Mouse (Mus musculus) CH12.LX (cell line): ENCODE measurements around the gene Cys1. TPM values are rescaled to one million over a fixed set of nuclear protein-coding genes. Genes with fewer than 3 reads are reported as not detected.

Experiments used
- DNase-seq: peaks from one replicate; pipeline ENCODE4 v3.0.0-alpha.2; 2013; ENCODE audit errors: extremely low read depth
- H3K27ac ChIP-seq: 2 replicates; pipeline ENCODE4 v1.5.1; 2012; ENCODE audit warnings: low read depth, mild to moderate bottlenecking, control low read depth, moderate library complexity; ENCODE audit not compliant: insufficient read depth
- H3K27me3 ChIP-seq: replicated peaks from 2 replicates; pipeline ENCODE3; 2012; ENCODE audit warnings: inconsistent platforms
- H3K36me3 ChIP-seq, 2 experiments: replicated peaks in 1 of 2; 2 replicates each; pipeline versions ENCODE3 to v1.6.1; 2012; ENCODE audit warnings: inconsistent platforms in 1 of 2, low read length in 1 of 2, mild to moderate bottlenecking in 1 of 2, mixed read lengths in 1 of 2, moderate library complexity in 1 of 2; ENCODE audit not compliant: control insufficient read depth in 1 of 2, insufficient read depth in 1 of 2
- H3K4me1 ChIP-seq, 2 experiments: 2 replicates each; pipeline ENCODE4 v1.6.1; 2012; ENCODE audit warnings: inconsistent platforms in 1 of 2, moderate library complexity in 1 of 2; ENCODE audit not compliant: insufficient read depth in 2 of 2, control insufficient read depth in 1 of 2
- H3K4me2 ChIP-seq: 2 replicates; pipeline ENCODE4 v1.6.1; 2012; ENCODE audit warnings: low read depth, mild to moderate bottlenecking, control low read depth; ENCODE audit not compliant: poor library complexity, insufficient read depth, severe bottlenecking
- H3K4me3 ChIP-seq, 3 experiments: fragments of 150-350 bp in 1 of 3; sonication (generic) in 1 of 3; replicated peaks in 1 of 3; 2 replicates each; pipeline versions ENCODE3 to v1.5.1; 2011 to 2012; ENCODE audit warnings: low read depth in 2 of 3, low read length in 2 of 3, mild to moderate bottlenecking in 2 of 3, moderate library complexity in 2 of 3, control low read depth in 1 of 3, improper control_type of control experiment in 1 of 3, inconsistent platforms in 1 of 3, mixed read lengths in 1 of 3; ENCODE audit not compliant: poor library complexity in 1 of 3
- H3K79me2 ChIP-seq: replicated peaks from 2 replicates; pipeline ENCODE4 v1.6.1; 2012; ENCODE audit warnings: mild to moderate bottlenecking, moderate library complexity; ENCODE audit not compliant: control insufficient read depth, poor library complexity, insufficient read depth, severe bottlenecking; ENCODE audit errors: extremely low read depth
- H3K9ac ChIP-seq: 2 replicates; pipeline ENCODE4 v1.6.1; 2012; ENCODE audit warnings: low read depth, mild to moderate bottlenecking, control low read depth, moderate library complexity; ENCODE audit not compliant: insufficient read depth
- H3K9me3 ChIP-seq: replicated peaks from 2 replicates; pipeline ENCODE3; 2012; ENCODE audit warnings: low read length, inconsistent platforms, mixed read lengths
- BHLHE40 ChIP-seq: IDR thresholded peaks from 2 replicates; pipeline ENCODE4 v1.6.1; 2011; ENCODE audit warnings: mild to moderate bottlenecking, low read depth, low read length, improper control_type of control experiment
- CTCF ChIP-seq, 2 experiments: IDR thresholded peaks in 1 of 2; conservative IDR thresholded peaks in 1 of 2; 2 replicates each; pipeline ENCODE4 v1.5.1; 2011 to 2012; ENCODE audit warnings: low read depth in 2 of 2, low read length in 2 of 2, improper control_type of control experiment in 1 of 2, inconsistent platforms in 1 of 2, mild to moderate bottlenecking in 1 of 2, moderate library complexity in 1 of 2
- E2F4 ChIP-seq: IDR thresholded peaks from 2 replicates; pipeline ENCODE4 v1.6.1; 2011; ENCODE audit warnings: low read depth, low read length, improper control_type of control experiment; ENCODE audit not compliant: insufficient replicate concordance
- ELF1 ChIP-seq: IDR thresholded peaks from 2 replicates; pipeline ENCODE4 v1.6.1; 2014; ENCODE audit warnings: low read depth, mild to moderate bottlenecking, inconsistent platforms, low read length, improper control_type of control experiment
- EP300 ChIP-seq: IDR thresholded peaks from 2 replicates; pipeline ENCODE4 v1.6.1; 2011; ENCODE audit warnings: low read length, improper control_type of control experiment
- HCFC1 ChIP-seq: IDR thresholded peaks from 2 replicates; pipeline ENCODE4 v1.6.1; 2012; ENCODE audit warnings: low read depth, mild to moderate bottlenecking, inconsistent platforms, low read length, improper control_type of control experiment
- JUN ChIP-seq: IDR thresholded peaks from 2 replicates; pipeline ENCODE4 v1.6.1; 2011; ENCODE audit warnings: low read depth, mild to moderate bottlenecking, low read length, improper control_type of control experiment, moderate library complexity; ENCODE audit not compliant: insufficient read depth
- JUND ChIP-seq: conservative IDR thresholded peaks from 2 replicates; pipeline ENCODE4 v1.6.1; 2011; ENCODE audit warnings: low read depth, low read length, improper control_type of control experiment
- KAT2A ChIP-seq: IDR thresholded peaks from 2 replicates; pipeline ENCODE4 v1.6.1; 2012; ENCODE audit warnings: low read length, improper control_type of control experiment, inconsistent platforms; ENCODE audit not compliant: insufficient replicate concordance
- MAFK ChIP-seq: IDR thresholded peaks from 2 replicates; pipeline ENCODE4 v1.6.1; 2011; ENCODE audit warnings: low read length, improper control_type of control experiment; ENCODE audit not compliant: insufficient replicate concordance
- MAZ ChIP-seq: IDR thresholded peaks from 2 replicates; pipeline ENCODE4 v1.6.1; 2012; ENCODE audit warnings: low read depth, mild to moderate bottlenecking, inconsistent platforms, low read length, improper control_type of control experiment, moderate library complexity
- MYC ChIP-seq: IDR thresholded peaks from 2 replicates; pipeline ENCODE4 v1.6.1; 2011; ENCODE audit warnings: low read depth, mild to moderate bottlenecking, improper control_type of control experiment, low read length
- PAX5 ChIP-seq: IDR thresholded peaks from 2 replicates; pipeline ENCODE4 v1.6.1; 2012; ENCODE audit warnings: low read length, inconsistent platforms, mixed read lengths
- RAD21 ChIP-seq: IDR thresholded peaks from 2 replicates; pipeline ENCODE4 v1.6.1; 2011; ENCODE audit warnings: low read depth, mild to moderate bottlenecking, low read length, improper control_type of control experiment, moderate library complexity
- RCOR1 ChIP-seq: conservative IDR thresholded peaks from 2 replicates; pipeline ENCODE4 v1.6.1; 2012; ENCODE audit warnings: low read depth, mild to moderate bottlenecking, inconsistent platforms, low read length, improper control_type of control experiment
- SMC3 ChIP-seq: IDR thresholded peaks from 2 replicates; pipeline ENCODE4 v1.6.1; 2011; ENCODE audit warnings: low read depth, low read length, improper control_type of control experiment
- TCF12 ChIP-seq: IDR thresholded peaks from 2 replicates; pipeline ENCODE4 v1.6.1; 2014; ENCODE audit warnings: low read depth, mild to moderate bottlenecking, inconsistent platforms, low read length, improper control_type of control experiment
- USF1 ChIP-seq: IDR thresholded peaks from 2 replicates; pipeline ENCODE4 v1.6.1; 2014; ENCODE audit warnings: low read depth, mild to moderate bottlenecking, inconsistent platforms, low read length, improper control_type of control experiment
- USF2 ChIP-seq: conservative IDR thresholded peaks from 2 replicates; pipeline ENCODE4 v1.6.1; 2011; ENCODE audit warnings: low read depth, low read length, improper control_type of control experiment
- ZC3H11A ChIP-seq: IDR thresholded peaks from 2 replicates; pipeline ENCODE4 v1.6.1; 2012; ENCODE audit warnings: low read depth, mild to moderate bottlenecking, inconsistent platforms, low read length, improper control_type of control experiment
- ZKSCAN1 ChIP-seq: IDR thresholded peaks from 2 replicates; pipeline ENCODE4 v1.6.1; 2012; ENCODE audit warnings: low read depth, inconsistent platforms, low read length, improper control_type of control experiment, borderline replicate concordance
- ZMIZ1 ChIP-seq: IDR thresholded peaks from 2 replicates; pipeline ENCODE4 v1.6.1; 2012; ENCODE audit warnings: low read depth, mild to moderate bottlenecking, inconsistent platforms, low read length, improper control_type of control experiment
- dilution Hi-C: fragments of 300-500 bp; cut with MboI; formaldehyde crosslinking; loops from 2 replicates; pipeline ENCODE4 v1.14.3; 2020; ENCODE audit warnings: low sequenced_read_pairs; ENCODE audit not compliant: extremely low pct_unique_long_range_greater_than_20kb, extremely low pct_ligation_motif_present
- in situ Hi-C: fragments of 300-500 bp; cut with MboI; formaldehyde crosslinking; loops from 3 replicates; pipeline ENCODE4 v1.14.3; 2019; ENCODE audit warnings: low sequenced_read_pairs, low pct_ligation_motif_present, low pct_unique_long_range_greater_than_20kb, mixed read lengths
- polyA plus RNA-seq: library from polyadenylated mRNA; unstranded; fragments of >175 nt; gene quantifications from 2 replicates; pipeline ENCODE4 v1.2.1, GENCODE M21; 2012; ENCODE audit warnings: low read depth; ENCODE audit not compliant: insufficient read length
- total RNA-seq, 2 experiments: library from RNA; depleted of rRNA; stranded (reverse); fragments of 300-350 nt in 1 of 2; fragments of >200 nt in 1 of 2; gene quantifications; 2 replicates each; pipeline ENCODE4 v1.2.3; 2012 to 2014

Gene Cys1
- total and polyA plus RNA-seq, 3 experiments: not detected

- TF ChIP-seq E2F4 (no peak), CTCF (conservative IDR thresholded peaks at IDR 0.05 in 1 of 2, IDR thresholded peaks at IDR 0.05 in 1 of 2; ENCODE audit: low read depth in 2 of 2, low read length in 2 of 2) (peak; percentile 43 to 97), USF2 (no peak), SMC3 (peak; percentile 94), JUN (no peak), MAZ (no peak; the same call in 1 of the 2 replicates), RAD21 (peak; percentile 92), MAFK (no peak), ZC3H11A (peak; percentile 84), TCF12 (no peak), ZKSCAN1 (no peak)
- DNase-seq: peak; percentile 81
- Histone ChIP-seq H3K9ac (no peak overlapping the region), H3K4me2 (peak overlapping the region; percentile 27; the same call in 1 of the 2 replicates), H3K4me3 (peak overlapping the region in 1 of 3 experiments; percentile 10), H3K9me3 (no peaks in the 10 kb centered on the region), H3K79me2 (no peaks in the 10 kb centered on the region), H3K27me3 (no peaks in the 10 kb centered on the region), H3K27ac (no peak overlapping the region), H3K36me3 (no peaks in the 10 kb centered on the region), H3K4me1 (peaks cover 3 to 9% of the 10 kb centered on the region in 2 experiments; a peak in 3 of 4 replicates)
- dilution Hi-C loops: no loop called here
- in situ Hi-C loops: loop anchor here (5.0 kb wide), 2 partner anchors 94 to 219 kb away; no protein-coding TSS in a partner anchor
These were observed 15.2 kb upstream of the Cys1 start for GRCm38 (mm10) chr12:24696500-24697483.

GRCm38 (mm10) chr12:24690351-24690750 is 8.7 kb upstream of the Cys1 start:
- Histone ChIP-seq H3K27me3 (no peaks in the 10 kb centered on the region), H3K27ac (no peak overlapping the region), H3K9me3 (no peaks in the 10 kb centered on the region), H3K79me2 (no peaks in the 10 kb centered on the region), H3K4me1 (no peaks in the 10 kb centered on the region), H3K4me2 (no peak overlapping the region), H3K9ac (no peak overlapping the region), H3K36me3 (no peaks in the 10 kb centered on the region), H3K4me3 (no peak overlapping the region)
- DNase-seq: no peak
- dilution Hi-C loops: no loop called here
- TF ChIP-seq MAFK (no peak), JUND (no peak), RCOR1 (no peak), ZKSCAN1 (no peak), PAX5 (no peak), JUN (no peak), CTCF (conservative IDR thresholded peaks at IDR 0.05 in 1 of 2, IDR thresholded peaks at IDR 0.05 in 1 of 2; ENCODE audit: low read depth in 2 of 2, low read length in 2 of 2) (no peak), E2F4 (no peak), KAT2A (no peak), HCFC1 (no peak), ELF1 (no peak), ZMIZ1 (no peak), EP300 (no peak), MYC (no peak), USF1 (no peak), BHLHE40 (no peak), USF2 (no peak)
- in situ Hi-C loops: no loop called here
